Mouse (Mus musculus) thymus, adult 2 months (tissue): ENCODE measurements around the gene Gm3383.
"Not testable (repeated sequence)": the region's sequence is repeated elsewhere in the genome, so short reads cannot be mapped to it uniquely, and the experiment has no call there.

Experiments
- CTCF ChIP-seq: fragments of 200-500 bp; IDR thresholded peaks from 2 replicates; pipeline ENCODE4 v1.5.1; 2012; ENCODE audit warnings: mild to moderate bottlenecking, control low read depth, low read length, moderate library complexity, borderline replicate concordance; ENCODE audit not compliant: control insufficient read depth, poor library complexity, insufficient read depth; ENCODE audit errors: extremely low read depth
- POLR2A ChIP-seq: fragments of 200-500 bp; IDR thresholded peaks from 2 replicates; pipeline ENCODE4 v1.6.1; 2012; ENCODE audit warnings: mild to moderate bottlenecking, low read length, control low read depth, moderate library complexity; ENCODE audit not compliant: control insufficient read depth, poor library complexity, insufficient read depth; ENCODE audit errors: extremely low read depth

DNA sequence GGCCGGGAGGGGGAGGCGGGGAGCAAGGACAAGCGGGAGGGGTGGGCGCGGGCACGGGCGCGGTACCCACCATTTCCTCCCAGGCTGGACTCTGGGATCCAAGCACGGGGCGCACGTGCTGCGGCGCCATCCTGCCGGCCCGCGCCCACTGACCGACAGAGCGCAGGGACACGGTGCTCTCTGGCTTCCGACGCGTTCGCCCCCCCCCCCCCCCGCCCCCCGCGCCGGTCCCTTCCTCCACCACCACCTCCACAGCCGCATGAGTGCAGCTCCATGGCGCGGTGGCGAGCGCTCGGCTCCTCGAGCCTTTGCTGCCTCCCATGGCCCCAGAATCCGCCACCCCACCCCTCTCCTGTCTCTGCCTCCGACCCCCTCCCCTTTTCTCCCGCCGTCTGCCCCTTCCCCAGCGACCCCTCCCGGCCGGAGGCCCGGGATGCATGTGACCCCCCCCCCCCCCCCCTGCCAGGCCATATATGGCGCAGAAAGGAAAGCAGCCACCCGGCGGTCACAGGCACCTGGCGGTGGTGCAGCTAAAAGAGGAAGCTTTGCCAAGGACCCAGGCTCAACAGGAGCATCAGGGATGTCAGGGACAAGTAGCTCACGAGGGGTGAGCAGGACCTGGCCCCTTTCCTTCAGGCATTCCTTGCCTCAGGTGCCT is 5.0 kb upstream of the Gm3383 start:
- not testable (repeated sequence) for TF ChIP-seq POLR2A, CTCF
